ENCODE assay signal across 8 mouse cellular contexts in the genomic region with DNA sequence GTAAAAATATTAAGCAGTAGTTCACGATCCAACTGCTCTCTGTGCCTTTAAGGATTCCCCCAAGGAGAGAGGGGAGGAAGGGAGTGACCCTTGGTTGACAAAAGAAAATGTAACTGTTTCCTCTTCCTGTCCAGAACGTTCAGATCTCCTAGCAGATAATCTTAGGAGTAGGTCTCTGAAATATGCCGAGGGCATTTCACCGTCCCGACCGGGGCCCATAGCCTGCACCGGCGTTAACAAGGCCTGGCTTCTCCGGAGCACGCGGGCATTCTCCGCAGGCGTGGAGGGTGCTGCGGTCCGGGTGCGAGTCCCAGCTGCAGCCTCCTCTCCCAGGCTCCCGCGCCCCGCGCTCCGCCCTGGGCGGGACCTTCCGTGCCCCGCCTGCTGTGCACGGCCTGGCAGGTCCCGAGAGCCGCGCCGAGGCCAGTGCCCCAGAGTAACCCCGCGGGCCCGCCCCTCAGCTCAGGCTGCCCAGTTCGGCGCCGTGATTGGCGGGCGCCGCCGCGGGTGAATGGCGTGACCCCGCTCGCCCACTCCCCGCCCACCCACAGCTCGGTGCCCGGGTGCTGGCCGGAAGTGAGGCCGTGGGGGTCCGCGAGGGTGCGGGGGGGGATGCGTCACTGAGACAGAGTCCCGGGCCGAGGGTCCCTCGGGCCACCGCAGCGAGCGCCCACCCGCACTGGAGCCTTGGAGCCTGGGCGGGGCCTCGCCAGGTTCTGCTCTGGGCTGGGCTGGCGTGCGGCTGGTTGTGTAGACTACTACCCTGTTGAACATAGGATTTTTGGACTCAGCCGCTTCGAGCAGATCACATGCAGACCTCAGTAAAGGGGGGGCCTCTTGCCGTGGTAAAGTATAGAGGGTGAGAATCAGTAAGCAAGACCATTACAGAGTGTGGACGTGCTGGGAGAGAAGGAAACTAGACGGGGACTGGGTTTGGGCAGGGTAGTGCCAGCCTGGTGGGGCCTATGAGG. TPM values are rescaled to one million over a fixed set of nuclear protein-coding genes. Genes with fewer than 3 reads are reported as not detected.
DNase-seq lines count a peak whose midpoint lies in the region; ATAC-seq and TF ChIP-seq lines count a peak whose summit lies in the region.

No protein-coding gene starts in this region.

- no peaks in the 10 kb centered on the region for H3K9me3 ChIP-seq in heart, embryonic 14.5 days (ENCODE audit: control insufficient read depth, low read length)
- H3K9me3 ChIP-seq in liver, embryonic 11.5 days (ENCODE audit: control insufficient read depth, low read length) = no peaks in the 10 kb centered on the region

- TF ChIP-seq POLR2A in myocyte (IDR thresholded peaks at IDR 0.05; ENCODE audit: insufficient read length, low read depth) = peak; percentile 89

- peaks cover 9 to 19% of the 10 kb centered on the region in 2 experiments for H3K4me1 ChIP-seq in heart, embryonic 14.5 days (ENCODE audit: control insufficient read depth in 2 of 2, insufficient read depth in 2 of 2, low read length in 2 of 2)
- peaks cover 9% of the 10 kb centered on the region for H3K4me1 ChIP-seq in liver, embryonic 11.5 days (replicated peaks; ENCODE audit: control insufficient read depth, insufficient read depth, low read length)

- H3K4me2 ChIP-seq in heart, embryonic 14.5 days (ENCODE audit: low read length) = peak overlapping the region; percentile 67
- peak overlapping the region; percentile 83 for H3K4me2 ChIP-seq in liver, embryonic 11.5 days
- H3K4me2 ChIP-seq in myocyte (ENCODE audit: low read depth) = peak overlapping the region; percentile 86

- no peaks in the 10 kb centered on the region for H3K36me3 ChIP-seq in heart, embryonic 14.5 days (ENCODE audit: control insufficient read depth, insufficient read depth, low read length)
- H3K36me3 ChIP-seq in liver, embryonic 11.5 days (ENCODE audit: control insufficient read depth, insufficient read depth, low read length) = no peaks in the 10 kb centered on the region
- no peaks in the 10 kb centered on the region for H3K36me3 ChIP-seq in myocyte (ENCODE audit: control insufficient read depth, insufficient read depth)

- peak overlapping the region; percentile 78 for H3K4me3 ChIP-seq in heart, embryonic 14.5 days (ENCODE audit: control insufficient read depth in 1 of 2, insufficient read depth in 1 of 2, low read depth in 1 of 2, low read length in 2 of 2)
- H3K4me3 ChIP-seq in liver, embryonic 11.5 days (ENCODE audit: low read depth, low read length) = peak overlapping the region; percentile 74
- peak overlapping the region; percentile 47 for H3K4me3 ChIP-seq in myocyte

- no peaks in the 10 kb centered on the region for H3K27me3 ChIP-seq in heart, embryonic 14.5 days (ENCODE audit: control insufficient read depth, insufficient read depth, low read length)
- no peaks in the 10 kb centered on the region for H3K27me3 ChIP-seq in liver, embryonic 11.5 days (replicated peaks; ENCODE audit: control insufficient read depth, insufficient read depth, low read length)
- no peaks in the 10 kb centered on the region for H3K27me3 ChIP-seq in myocyte (ENCODE audit: control insufficient read depth, insufficient read depth, insufficient read length)

- peak overlapping the region; percentile 91 for H3ac ChIP-seq in myocyte (ENCODE audit: control insufficient read depth, insufficient read length)

- peak overlapping the region; percentile 93 to 95 for H3K27ac ChIP-seq in heart, embryonic 14.5 days (replicated peaks in 1 of 2; ENCODE audit: control insufficient read depth in 1 of 2, insufficient read depth in 1 of 2, low read depth in 2 of 2, low read length in 2 of 2)
- peak overlapping the region; percentile 91 for H3K27ac ChIP-seq in liver, embryonic 11.5 days (ENCODE audit: low read depth, low read length)

- H3K9ac ChIP-seq in heart, embryonic 14.5 days (ENCODE audit: low read length) = peak overlapping the region; percentile 86
- peak overlapping the region; percentile 74 for H3K9ac ChIP-seq in liver, embryonic 11.5 days (ENCODE audit: low read depth, low read length)

- peak; percentile 69 for DNase-seq in c-Kit-negative CD71-positive TER-119-positive erythroid progenitor cells, embryonic 14.5 days (ENCODE audit: low read depth, low spot score)
- peak; percentile 68 for DNase-seq in fibroblast of lung, adult 2 months (ENCODE audit: low read depth)
- peak; percentile 97 for DNase-seq in kidney, postnatal 10 days
- peak; percentile 89 for DNase-seq in liver, embryonic 11.5 days (ENCODE audit: low spot score)
- peak; percentile 87 to 93 for DNase-seq in spleen, postnatal 4 days (ENCODE audit: low spot score in 2 of 2)

- H3K79me2 ChIP-seq in myocyte (ENCODE audit: control insufficient read depth, insufficient read depth) = peaks cover 16% of the 10 kb centered on the region

- WGBS in heart, embryonic 14.5 days = under 1% methylated on average over 67 of the region's 68 CpGs
- under 1% methylated on average over 65 of the region's 68 CpGs for WGBS in liver, embryonic 11.5 days

- peak; percentile 83 for ATAC-seq in CD4-positive, CD25-positive, alpha-beta regulatory T cell, adult 4 months
- ATAC-seq in heart, embryonic 14.5 days (ENCODE audit: insufficient number of reproducible peaks, insufficient read depth, low FRiP score, low read depth) = peak; percentile 98
- peak; percentile 100 for ATAC-seq in liver, embryonic 11.5 days (replicated peaks; ENCODE audit: low FRiP score)

TF ChIP-seq in myocyte, 11 proteins besides CTCF, POLR2A, EP300 and RAD21:
- TF ChIP-seq CEBPB (IDR thresholded peaks at IDR 0.05; ENCODE audit: insufficient read depth, poor library complexity, severe bottlenecking) (no peak), SRF (IDR thresholded peaks at IDR 0.05; ENCODE audit: control insufficient read depth, insufficient read length, low read depth) (no peak), TCF3 (IDR thresholded peaks at IDR 0.05; ENCODE audit: insufficient read length, low read depth) (no peak), REST (IDR thresholded peaks at IDR 0.05; ENCODE audit: insufficient read depth, insufficient read length) (no peak), E2F4 (IDR thresholded peaks at IDR 0.05; ENCODE audit: insufficient read depth) (no peak), POLR2AphosphoS2 (IDR thresholded peaks at IDR 0.05; ENCODE audit: insufficient read length, low read depth) (peak; percentile 98), MYOD1 (IDR thresholded peaks at IDR 0.05; ENCODE audit: control insufficient read depth in 1 of 3, insufficient read length in 2 of 3, low read depth in 2 of 3) (peak in 1 of 3 experiments; percentile 57), USF1 (IDR thresholded peaks at IDR 0.05; ENCODE audit: low read depth) (peak; percentile 54), MAX (IDR thresholded peaks at IDR 0.05; ENCODE audit: low read depth) (no peak), MYOG (IDR thresholded peaks at IDR 0.05; ENCODE audit: control insufficient read depth in 1 of 3, insufficient read depth in 1 of 3, insufficient read length in 2 of 3, low read depth in 2 of 3) (peak in 2 of 3 experiments; percentile 45 to 71), TCF12 (IDR thresholded peaks at IDR 0.05; ENCODE audit: insufficient read depth, poor library complexity, severe bottlenecking) (no peak)

RNA-seq across cellular contexts. Expression of gene Elovl5, which starts 6.6 kb away (rescaled TPM):
- polyA plus RNA-seq in CD4-positive, CD25-positive, alpha-beta regulatory T cell, adult 4 months (2017; shearing (Covaris generic)) = 100 to 1,000 TPM; 173 to 183 TPM
- polyA plus RNA-seq in heart, embryonic 14.5 days (2014; fragmentation: Nextera tagmentation; extraction: Ambion mirVana) = 80.3 and 86.7 TPM in 2 replicates
- 54.1 and 56.0 TPM in 2 replicates for polyA plus RNA-seq in liver, embryonic 11.5 days (2014; fragmentation: Nextera tagmentation; extraction: Ambion mirVana)
- polyA plus RNA-seq in myocyte (2012; fragmentation: generic; extraction: Trizol) = 45.1 TPM

Comparison
In these comparisons a context has a peak if more than half of its experiments do, and no peak if none do; other contexts are left out.
1. Peak in every context shown above with its lines: DNase-seq, ATAC-seq, H3K4me3 ChIP-seq and H3K27ac ChIP-seq.